In the genomic region with DNA sequence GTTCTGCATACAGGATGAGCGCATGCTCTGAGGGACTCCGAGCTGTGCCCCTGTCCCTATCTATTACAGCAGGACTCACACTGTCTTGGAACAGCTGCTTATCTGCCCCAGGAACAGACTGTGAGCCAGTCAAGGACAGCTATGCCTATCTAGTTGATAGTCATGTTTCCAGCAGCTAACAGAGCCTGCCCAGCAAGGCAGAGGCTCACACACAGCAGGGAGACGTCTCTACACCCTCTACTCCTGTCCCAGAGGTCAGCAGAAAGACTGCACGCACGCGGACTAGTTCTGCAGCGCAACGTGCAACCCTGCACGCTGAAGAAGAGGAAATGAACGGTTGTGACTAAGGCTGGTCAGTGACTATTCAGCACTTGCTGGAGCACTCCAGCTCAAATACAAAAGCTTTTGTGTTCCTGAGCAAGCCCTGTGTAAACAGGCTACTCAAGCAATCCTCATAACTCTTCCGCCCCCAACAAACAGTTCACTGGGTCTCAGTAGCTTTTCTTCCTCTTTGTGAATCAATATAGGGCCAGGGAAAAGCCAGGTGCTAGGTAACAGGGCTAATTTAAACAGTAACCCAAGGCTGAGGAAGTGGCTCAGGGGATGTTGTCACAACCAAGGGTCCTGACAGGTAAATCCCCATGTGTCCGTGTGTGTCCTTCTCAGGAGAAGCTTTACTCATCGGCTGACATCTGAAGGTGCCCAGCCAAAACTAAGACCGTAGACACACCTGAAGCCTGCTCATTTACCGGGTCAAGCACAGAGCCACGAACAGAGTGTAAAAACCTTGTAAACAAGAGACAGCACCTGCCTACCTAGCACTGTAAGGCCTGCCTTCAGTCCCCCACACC, we compare ENCODE assay signal across 8 mouse cellular contexts. TPM values are rescaled to one million over a fixed set of nuclear protein-coding genes. Genes with fewer than 3 reads are reported as not detected.
DNase-seq lines count a peak whose midpoint lies in the region; ATAC-seq and TF ChIP-seq lines count a peak whose summit lies in the region.

No protein-coding gene starts in this region.

- no peak for TF ChIP-seq CTCF in lung, embryonic 14.5 days (IDR thresholded peaks at IDR 0.05; ENCODE audit: low read depth)
- TF ChIP-seq CTCF in lung, adult 2 months (IDR thresholded peaks at IDR 0.05; ENCODE audit: insufficient read depth, low read length) = no peak
- TF ChIP-seq CTCF in liver, embryonic 14.5 days (IDR thresholded peaks at IDR 0.05; ENCODE audit: low read depth) = no peak

- peak; percentile 42 for DNase-seq in lung, embryonic 14.5 days
- no peak for DNase-seq in lung, adult 2 months
- peak; percentile 42 to 47 for DNase-seq in cerebellum, postnatal 36 days
- DNase-seq in liver, embryonic 14.5 days (ENCODE audit: low read depth in 3 of 3, low spot score in 3 of 3) = peak; percentile 47 to 55 (median 55)
- no peak for DNase-seq in kidney, postnatal 25 days
- DNase-seq in kidney, adult 18-20 months = no peak

- H3K4me1 ChIP-seq in lung, embryonic 14.5 days (ENCODE audit: insufficient read depth) = peaks cover 6% of the 10 kb centered on the region; the same call in 1 of the 2 replicates
- H3K4me1 ChIP-seq in lung, adult 2 months (ENCODE audit: control insufficient read depth, insufficient read depth, low read length) = peaks cover 26% of the 10 kb centered on the region
- H3K4me1 ChIP-seq in heart, embryonic 14.5 days (ENCODE audit: control insufficient read depth in 2 of 2, insufficient read depth in 2 of 2, low read length in 2 of 2) = peaks cover 20 to 35% of the 10 kb centered on the region in 2 experiments
- peaks cover 14 to 36% of the 10 kb centered on the region in 2 experiments for H3K4me1 ChIP-seq in liver, embryonic 14.5 days (replicated peaks; ENCODE audit: control insufficient read depth in 2 of 2, insufficient read depth in 2 of 2, low read length in 1 of 2)
- peaks cover 18% of the 10 kb centered on the region for H3K4me1 ChIP-seq in neural tube, embryonic 14.5 days (ENCODE audit: control insufficient read depth, insufficient read depth, low read length)

- no peak for TF ChIP-seq POLR2A in lung, adult 2 months (IDR thresholded peaks at IDR 0.05; ENCODE audit: borderline replicate concordance, extremely low read depth, low read depth, low read length)

- H3K36me3 ChIP-seq in lung, embryonic 14.5 days (ENCODE audit: insufficient read depth) = 0 out of 2 replicates have a peak, but pooled peaks cover under 1% of the 10 kb centered on the region
- peaks cover 4% of the 10 kb centered on the region for H3K36me3 ChIP-seq in heart, embryonic 14.5 days (ENCODE audit: control insufficient read depth, insufficient read depth, low read length)
- no peaks in the 10 kb centered on the region for H3K36me3 ChIP-seq in liver, embryonic 14.5 days (replicated peaks; ENCODE audit: control insufficient read depth, insufficient read depth, low read depth)
- no peaks in the 10 kb centered on the region for H3K36me3 ChIP-seq in neural tube, embryonic 14.5 days (ENCODE audit: control insufficient read depth, insufficient read depth, low read length)

- ATAC-seq in lung, embryonic 14.5 days (ENCODE audit: insufficient read depth) = no peak
- peak; percentile 33 for ATAC-seq in heart, embryonic 14.5 days (ENCODE audit: insufficient number of reproducible peaks, insufficient read depth, low FRiP score, low read depth)
- peak; percentile 89 for ATAC-seq in liver, embryonic 14.5 days (ENCODE audit: insufficient read depth)
- no peak; the same call in 1 of the 2 replicates for ATAC-seq in neural tube, embryonic 14.5 days (ENCODE audit: low read depth)

- peak overlapping the region; percentile 40; the same call in 1 of the 2 replicates for H3K27ac ChIP-seq in lung, embryonic 14.5 days (ENCODE audit: low read depth)
- H3K27ac ChIP-seq in heart, embryonic 14.5 days (replicated peaks in 1 of 2; ENCODE audit: control insufficient read depth in 1 of 2, insufficient read depth in 1 of 2, low read depth in 2 of 2, low read length in 2 of 2) = peak overlapping the region; percentile 52 to 77
- peak overlapping the region; percentile 4; the same call in 1 of the 2 replicates for H3K27ac ChIP-seq in liver, embryonic 14.5 days
- peak overlapping the region; percentile 52 for H3K27ac ChIP-seq in neural tube, embryonic 14.5 days (ENCODE audit: low read depth, low read length)

- H3K4me2 ChIP-seq in lung, embryonic 14.5 days = peak overlapping the region; percentile 32
- peak overlapping the region; percentile 49 for H3K4me2 ChIP-seq in heart, embryonic 14.5 days (ENCODE audit: low read length)
- peak overlapping the region; percentile 32 for H3K4me2 ChIP-seq in liver, embryonic 14.5 days (ENCODE audit: low read depth)
- H3K4me2 ChIP-seq in neural tube, embryonic 14.5 days (ENCODE audit: low read depth, low read length) = peak overlapping the region; percentile 23; the same call in 1 of the 2 replicates

- H3K9ac ChIP-seq in lung, embryonic 14.5 days = peak overlapping the region; percentile 33; the same call in 1 of the 2 replicates
- H3K9ac ChIP-seq in heart, embryonic 14.5 days (ENCODE audit: low read length) = peak overlapping the region; percentile 57
- no peak overlapping the region for H3K9ac ChIP-seq in liver, embryonic 14.5 days (replicated peaks)
- peak overlapping the region; percentile 32; the same call in 1 of the 2 replicates for H3K9ac ChIP-seq in neural tube, embryonic 14.5 days (replicated peaks; ENCODE audit: low read depth, low read length)

- 52% methylated on average over 16 of the region's 16 CpGs for WGBS in lung, embryonic 14.5 days
- WGBS in lung, adult 2 months = 37% methylated on average over 16 of the region's 16 CpGs
- 35% methylated on average over 16 of the region's 16 CpGs for WGBS in heart, embryonic 14.5 days
- 21% methylated on average over 16 of the region's 16 CpGs for WGBS in liver, embryonic 14.5 days (ENCODE audit: insufficient replicate concordance)
- 48% methylated on average over 16 of the region's 16 CpGs for WGBS in neural tube, embryonic 14.5 days

- H3K4me3 ChIP-seq in lung, embryonic 14.5 days (ENCODE audit: low read depth, low read length) = no peak overlapping the region
- H3K4me3 ChIP-seq in lung, adult 2 months (replicated peaks; ENCODE audit: extremely low read depth, low read depth, low read length) = no peak overlapping the region
- 0 out of 4 replicates have a peak overlapping the region, but pooled peaks of 1 of the 2 experiments have one; percentile 2 for H3K4me3 ChIP-seq in heart, embryonic 14.5 days (ENCODE audit: control insufficient read depth in 1 of 2, insufficient read depth in 1 of 2, low read depth in 1 of 2, low read length in 2 of 2)
- H3K4me3 ChIP-seq in liver, embryonic 14.5 days (ENCODE audit: insufficient read depth in 1 of 2, low read depth in 2 of 2, low read length in 2 of 2) = no peak overlapping the region
- no peak overlapping the region for H3K4me3 ChIP-seq in neural tube, embryonic 14.5 days (ENCODE audit: low read depth, low read length)

- no peaks in the 10 kb centered on the region for H3K27me3 ChIP-seq in lung, embryonic 14.5 days (ENCODE audit: insufficient read depth, low read length)
- no peaks in the 10 kb centered on the region for H3K27me3 ChIP-seq in heart, embryonic 14.5 days (ENCODE audit: control insufficient read depth, insufficient read depth, low read length)
- peaks cover 25% of the 10 kb centered on the region for H3K27me3 ChIP-seq in liver, embryonic 14.5 days (ENCODE audit: control insufficient read depth, insufficient read depth, low read length)
- H3K27me3 ChIP-seq in neural tube, embryonic 14.5 days (ENCODE audit: control insufficient read depth, insufficient read depth, low read length) = no peaks in the 10 kb centered on the region

- peak; percentile 82 for TF ChIP-seq EP300 in liver, embryonic 14.5 days (IDR thresholded peaks at IDR 0.05; ENCODE audit: low read depth)

- H3K9me3 ChIP-seq in lung, embryonic 14.5 days (ENCODE audit: low read depth, low read length) = no peaks in the 10 kb centered on the region
- H3K9me3 ChIP-seq in heart, embryonic 14.5 days (ENCODE audit: control insufficient read depth, low read length) = no peaks in the 10 kb centered on the region
- no peaks in the 10 kb centered on the region for H3K9me3 ChIP-seq in liver, embryonic 14.5 days (ENCODE audit: control insufficient read depth, low read length)
- no peaks in the 10 kb centered on the region for H3K9me3 ChIP-seq in neural tube, embryonic 14.5 days (ENCODE audit: control insufficient read depth, low read length)

RNA-seq across cellular contexts. Expression of gene Appl2, which starts 3.4 kb away (rescaled TPM):
- 33.5 and 35.7 TPM in 2 replicates for polyA plus RNA-seq in lung, embryonic 14.5 days (2014; fragmentation: Nextera tagmentation; extraction: Ambion mirVana)
- 34.8 and 39.1 TPM in 2 replicates for polyA plus RNA-seq in lung, adult 2 months (2012; rRNA removed)
- polyA plus RNA-seq in heart, embryonic 14.5 days (2014; fragmentation: Nextera tagmentation; extraction: Ambion mirVana) = 33.0 and 34.9 TPM in 2 replicates
- polyA plus RNA-seq in liver, embryonic 14.5 days (2012; rRNA removed) = 4.6 and 6.9 TPM in 2 replicates
- polyA plus RNA-seq in liver, embryonic 14.5 days (2014; fragmentation: Nextera tagmentation; extraction: Ambion mirVana) = 5.4 and 8.7 TPM in 2 replicates
- 34.2 and 55.1 TPM in 2 replicates for polyA plus RNA-seq in neural tube, embryonic 14.5 days (2014; fragmentation: Nextera tagmentation; extraction: Ambion mirVana)

Comparison
In these comparisons a context has a peak if more than half of its experiments do, and no peak if none do; other contexts are left out.
1. DNase-seq: peak in lung, embryonic 14.5 days (single experiment), cerebellum, postnatal 36 days (2 of 2) and liver, embryonic 14.5 days (3 of 3); none in lung, adult 2 months (single experiment), kidney, postnatal 25 days (0 of 2) and kidney, adult 18-20 months (single experiment).
2. ATAC-seq: peak in heart, embryonic 14.5 days (single experiment) and liver, embryonic 14.5 days (single experiment); none in lung, embryonic 14.5 days (single experiment) and neural tube, embryonic 14.5 days (single experiment).
3. H3K27ac ChIP-seq: peak in every context shown above with its lines; median percentile 64 in heart, embryonic 14.5 days; 52 in neural tube, embryonic 14.5 days; 40 in lung, embryonic 14.5 days; 4 in liver, embryonic 14.5 days.
4. Peak in every context shown above with its lines, with median percentiles within 50 percentile points of each other: H3K4me2 ChIP-seq.